Mouse (Mus musculus) cortical plate, adult 2 months (tissue): ENCODE measurements around the gene P3h4.

Experiments
- CTCF ChIP-seq: fragments of 200-500 bp; IDR thresholded peaks from 2 replicates; pipeline ENCODE4 v1.5.1; 2011; ENCODE audit warnings: mild to moderate bottlenecking, control low read depth, low read length; ENCODE audit not compliant: insufficient read depth; ENCODE audit errors: extremely low read depth
- POLR2A ChIP-seq: fragments of 200-500 bp; IDR thresholded peaks from 2 replicates; pipeline ENCODE4 v1.6.1; 2011; ENCODE audit warnings: mild to moderate bottlenecking, low read length, control low read depth; ENCODE audit not compliant: insufficient read depth; ENCODE audit errors: extremely low read depth

- TF ChIP-seq POLR2A (no peak), CTCF (no peak)
These were observed 43.1 kb upstream of the P3h4 start for GRCm38 (mm10) chr11:100457711-100458110.
